Mouse (Mus musculus) cerebellum, adult 2 months (tissue): Measurements from ENCODE around the gene Gpr156.

Experiments used
- CTCF ChIP-seq: fragments of 200-500 bp; IDR thresholded peaks from 2 replicates; pipeline ENCODE4 v1.5.1; 2011; ENCODE audit warnings: low read depth, mild to moderate bottlenecking, control low read depth, low read length, moderate library complexity, borderline replicate concordance; ENCODE audit not compliant: insufficient read depth
- POLR2A ChIP-seq: fragments of 200-500 bp; IDR thresholded peaks from 2 replicates; pipeline ENCODE4 v1.6.1; 2011; ENCODE audit warnings: low read length, control low read depth, borderline replicate concordance; ENCODE audit not compliant: insufficient read depth

GRCm38 (mm10) chr16:38002485-38002884 is 86.2 kb downstream of the Gpr156 start:
- TF ChIP-seq CTCF (no peak), POLR2A (no peak)
